Mouse (Mus musculus) adrenal gland, postnatal 36 days (tissue): Measurements from ENCODE around the gene Prm3. TPM values are rescaled to one million over a fixed set of nuclear protein-coding genes. Genes with fewer than 3 reads are reported as not detected.

Experiments
- DNase-seq, 2 experiments: peaks; one replicate each; pipeline ENCODE4 v3.0.0; 2021; ENCODE audit warnings: mixed read lengths in 1 of 2
- total RNA-seq, 2 experiments: library from RNA; stranded (reverse); gene quantifications; 2 replicates each; pipeline ENCODE4 v1.2.3; 2021

The Prm3 gene
- total RNA-seq, 2 experiments from 2014 or later, result not detected

DNA sequence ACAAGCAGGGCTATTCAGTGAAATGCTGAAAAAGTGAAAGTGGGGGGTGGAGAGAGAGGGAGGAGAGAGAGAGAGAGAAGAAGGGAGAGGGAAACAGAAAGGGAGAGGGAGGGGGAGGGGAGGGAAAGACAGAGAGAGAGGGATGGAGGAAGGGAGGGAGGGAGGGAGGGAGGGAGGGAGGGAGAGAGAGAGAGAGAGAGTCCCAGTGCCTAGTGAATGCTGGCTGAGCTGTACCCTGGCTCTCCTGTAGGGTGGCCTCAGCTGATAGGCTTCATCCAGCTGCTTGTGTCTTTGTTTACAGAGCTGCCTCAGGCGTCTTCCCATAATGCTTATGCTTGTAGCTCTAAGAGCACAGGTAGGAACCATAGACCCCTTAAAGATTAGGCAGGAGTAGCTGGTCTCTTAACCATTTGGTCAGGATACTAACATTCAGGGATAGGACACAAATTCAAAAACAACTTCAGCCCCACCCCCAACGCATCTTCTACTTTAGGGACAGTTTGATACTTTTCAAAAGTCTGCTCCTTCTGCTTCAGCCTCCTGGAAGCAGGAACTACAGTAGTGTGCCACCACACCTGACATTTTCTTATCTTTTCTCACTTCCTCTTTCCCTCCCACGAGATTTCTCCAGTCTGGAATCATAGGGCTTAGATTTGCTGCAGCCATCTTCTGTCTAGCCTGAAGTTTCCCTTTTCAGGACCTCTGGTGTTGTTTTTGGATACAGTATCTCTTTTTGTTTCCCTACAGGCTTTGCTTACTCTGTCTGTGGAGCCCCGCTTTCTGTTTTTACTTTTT is 20.0 kb downstream of the Prm3 start:
- no peak for DNase-seq

- DNase-seq, result peak in 1 of 2 experiments; percentile 61
Measured at GRCm38 (mm10) chr16:10769661-10770060, 21.1 kb downstream of the Prm3 start.

GRCm38 (mm10) chr16:10768821-10769220 is 21.9 kb downstream of the Prm3 start:
- DNase-seq, result peak; percentile 72 to 80

GRCm38 (mm10) chr16:10767158-10767557 is 23.6 kb downstream of the Prm3 start:
- peak; percentile 59 to 87 for DNase-seq

GRCm38 (mm10) chr16:10764323-10764722 is 26.4 kb downstream of the Prm3 start:
- DNase-seq, result no peak

GRCm38 (mm10) chr16:10763540-10764264 is 27.0 kb downstream of the Prm3 start:
- no peak for DNase-seq

- no peak for DNase-seq
Measured at GRCm38 (mm10) chr16:10762569-10763180, 28.0 kb downstream of the Prm3 start.

GRCm38 (mm10) chr16:10761182-10761581 is 29.5 kb downstream of the Prm3 start:
- no peak for DNase-seq

GRCm38 (mm10) chr16:10756168-10756567 is 34.5 kb downstream of the Prm3 start:
- DNase-seq, result no peak

DNA sequence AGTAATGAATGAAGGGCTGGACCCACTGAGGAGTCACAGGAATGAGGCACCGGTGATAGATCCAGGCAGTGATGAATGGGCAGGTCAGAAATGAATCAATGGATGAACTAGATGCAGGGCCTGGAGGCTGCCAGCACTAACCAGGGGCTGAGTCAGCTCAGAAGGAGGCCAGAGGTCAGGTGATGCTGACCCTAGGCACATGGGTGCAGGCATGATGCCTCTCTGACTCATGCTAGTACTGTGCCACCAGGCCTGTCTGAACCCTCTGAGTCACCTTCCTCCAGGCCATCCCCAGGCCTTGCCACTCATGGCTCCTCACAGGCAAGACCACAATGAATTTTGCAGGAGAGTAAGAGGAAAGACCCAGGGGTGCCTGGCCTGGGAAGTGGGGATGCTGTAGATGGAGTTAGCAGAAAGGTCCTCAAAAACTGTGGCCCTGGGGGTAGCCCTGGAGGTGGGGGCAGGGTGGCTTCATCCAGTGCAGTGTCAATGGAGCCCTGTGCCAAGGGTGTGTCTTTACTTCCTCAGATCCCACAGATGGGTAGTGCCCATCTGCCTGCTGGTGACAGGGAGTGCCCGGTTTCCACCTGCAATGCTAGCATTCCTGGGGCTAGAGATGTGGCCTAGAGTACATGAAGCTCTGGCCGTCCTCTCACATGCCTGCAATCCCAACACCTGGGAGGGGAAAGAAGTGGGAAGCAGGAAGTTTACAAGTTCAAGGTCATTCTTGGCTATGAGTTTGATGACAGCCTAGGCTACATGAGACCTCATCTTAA is 36.0 kb downstream of the Prm3 start:
- peak; percentile 88 to 92 for DNase-seq

DNA sequence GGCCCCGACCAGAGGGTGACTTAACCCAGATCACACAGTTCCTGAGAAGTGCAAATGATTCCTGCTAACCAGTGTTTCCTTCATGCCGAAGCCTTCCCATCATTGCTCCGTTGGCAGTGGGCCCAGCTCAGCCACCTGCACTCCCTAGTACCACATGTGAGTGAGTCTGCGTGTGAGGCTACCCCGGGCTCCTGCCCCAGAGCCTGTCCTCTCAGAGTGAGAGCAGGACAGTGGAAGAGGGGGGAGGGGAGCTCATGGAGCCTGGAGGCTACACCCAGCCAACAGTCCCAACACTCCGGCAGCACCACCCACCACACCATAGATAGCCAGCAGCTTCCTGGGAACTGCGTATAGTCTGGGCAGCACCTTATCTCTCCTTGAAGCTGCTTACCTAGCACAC is 40.9 kb downstream of the Prm3 start:
- no peak for DNase-seq

DNA sequence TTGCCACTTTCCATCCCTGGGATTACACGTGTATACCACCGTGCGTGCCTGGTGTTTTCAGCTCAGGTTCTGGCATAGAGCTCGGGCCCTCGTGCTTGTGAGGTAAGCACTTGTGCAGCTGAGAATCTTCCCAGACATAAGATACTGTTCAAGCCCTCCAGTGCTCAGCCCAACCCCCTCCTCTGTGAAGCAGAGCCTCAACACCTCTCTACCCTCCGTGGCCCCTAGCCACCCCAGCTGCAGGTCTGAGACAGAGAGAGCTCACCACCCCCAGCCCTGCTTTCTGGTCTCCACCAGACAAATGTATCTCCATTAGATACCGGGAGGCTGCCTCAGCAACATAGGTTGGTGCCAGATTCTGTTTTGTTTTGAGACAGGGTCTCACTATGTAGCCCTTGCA is 41.5 kb downstream of the Prm3 start:
- no peak for DNase-seq

GRCm38 (mm10) chr16:10741082-10741481 is 49.6 kb downstream of the Prm3 start:
- no peak for DNase-seq

Other genes with a start within 250 kb of the Prm3 start
- gene Dexi, start 247.9 kb downstream of the Prm3 start, total RNA-seq, result 10 to 100 TPM; 21.0 to 22.4 TPM
- gene Clec16a, start 245.6 kb downstream of the Prm3 start, total RNA-seq, result 10 to 100 TPM; 37.4 to 46.9 TPM
- 1 to 10 TPM; 3.1 to 3.5 TPM for gene Socs1, start 5.4 kb downstream of the Prm3 start, total RNA-seq
- not detected for gene Tnp2, start 2.3 kb downstream of the Prm3 start, total RNA-seq
- gene Prm2, start 5.2 kb upstream of the Prm3 start, total RNA-seq, result not detected
- not detected for gene Prm1, start 14.9 kb upstream of the Prm3 start, total RNA-seq
- gene Gm11172, start 22.0 kb upstream of the Prm3 start, total RNA-seq, result not detected
- gene Rmi2, start 44.1 kb upstream of the Prm3 start, total RNA-seq, result under 1 TPM; 0.46 to 0.93 TPM